Mouse (Mus musculus): ENCODE results near the gene Dscaml1.
A peak's percentile ranks its signal among the peaks of the same experiment; 100 is the strongest.

Gene Dscaml1

GRCm38 (mm10) chr9:45788405-45788804, 362.0 kb downstream of the Dscaml1 start:
- DNase-seq = no peak

- no peak for DNase-seq
Observed at GRCm38 (mm10) chr9:45791456-45792142, 365.2 kb downstream of the Dscaml1 start.

GRCm38 (mm10) chr9:45792235-45792634, 365.8 kb downstream of the Dscaml1 start:
- no peak for DNase-seq

- DNase-seq = no peak
Observed at GRCm38 (mm10) chr9:45793697-45794096, 367.3 kb downstream of the Dscaml1 start.

- DNase-seq = no peak
Observed at GRCm38 (mm10) chr9:45795722-45796121, 369.3 kb downstream of the Dscaml1 start.

- DNase-seq = no peak
Observed at GRCm38 (mm10) chr9:45797271-45797670, 370.8 kb downstream of the Dscaml1 start.

GRCm38 (mm10) chr9:45798467-45799164, 372.2 kb downstream of the Dscaml1 start:
- peak; percentile 32 for DNase-seq

GRCm38 (mm10) chr9:45799402-45799801, 373.0 kb downstream of the Dscaml1 start:
- no peak for DNase-seq
